Mouse (Mus musculus): Measurements from ENCODE around the gene 2310057M21Rik.

Gene 2310057M21Rik

GRCm38 (mm10) chr7:131318340-131318739, 44.2 kb downstream of the 2310057M21Rik start:
- DNase-seq, result no peak

- DNase-seq, result no peak
These were observed 45.0 kb downstream of the 2310057M21Rik start for GRCm38 (mm10) chr7:131317587-131317986.

GRCm38 (mm10) chr7:131314493-131314892, 48.1 kb downstream of the 2310057M21Rik start:
- DNase-seq, result no peak

- no peak for DNase-seq
These were observed 55.8 kb downstream of the 2310057M21Rik start for GRCm38 (mm10) chr7:131306733-131307132.

GRCm38 (mm10) chr7:131303340-131303739, 59.2 kb downstream of the 2310057M21Rik start:
- DNase-seq, result no peak

- DNase-seq, result no peak
These were observed 65.4 kb downstream of the 2310057M21Rik start for GRCm38 (mm10) chr7:131297151-131297550.

Measured in thymus, postnatal 14 days (tissue).